Mouse (Mus musculus): Measurements from ENCODE around the gene Svs5. TPM values are rescaled to one million over a fixed set of nuclear protein-coding genes. Genes with fewer than 3 reads are reported as not detected.

The Svs5 gene
- total and polyA plus RNA-seq, 3 experiments = not detected

DNA sequence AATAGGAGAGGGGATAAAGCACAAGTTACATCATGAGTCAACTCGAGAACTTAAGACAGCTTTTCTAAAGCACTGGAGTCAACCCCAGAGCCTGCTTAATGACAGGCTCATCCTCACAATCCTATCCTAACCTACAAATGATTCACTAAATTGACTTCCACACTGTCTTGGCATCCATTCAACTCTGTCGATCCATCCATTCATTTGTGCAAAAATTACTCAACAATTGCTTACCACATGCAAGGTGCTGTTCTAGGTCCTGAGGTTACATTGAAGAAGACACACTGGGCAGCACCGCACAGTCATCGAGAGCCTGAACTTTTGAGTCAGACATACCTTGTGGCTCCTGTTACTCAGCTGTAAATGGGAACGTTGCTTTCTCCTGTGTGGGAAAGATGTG, 26.5 kb downstream of the Svs5 start:
- H3K4me3 ChIP-seq = no peak overlapping the region
- no peaks in the 10 kb centered on the region for H3K36me3 ChIP-seq (ENCODE audit: control insufficient read depth, insufficient read depth, low read length)
- H3K79me2 ChIP-seq (replicated peaks; ENCODE audit: control insufficient read depth, insufficient read depth, low read length) = no peaks in the 10 kb centered on the region
- no peak overlapping the region for H3K27ac ChIP-seq
- H3K27me3 ChIP-seq (ENCODE audit: control insufficient read depth, insufficient read depth, low read length) = 0 out of 2 replicates have a peak, but pooled peaks cover 3% of the 10 kb centered on the region
- no peak overlapping the region for H3K9ac ChIP-seq (ENCODE audit: low read depth, low read length)
- no peak for TF ChIP-seq CTCF (IDR thresholded peaks at IDR 0.05)
- no peak for TF ChIP-seq POLR2A (IDR thresholded peaks at IDR 0.05; ENCODE audit: insufficient read depth, low read depth, low read length)
- no peak for TF ChIP-seq EP300 (IDR thresholded peaks at IDR 0.05; ENCODE audit: insufficient read depth, low read depth, low read length)
- DNase-seq = no peak
- 75% methylated on average over 5 of the region's 5 CpGs for WGBS
- H3K4me1 ChIP-seq (ENCODE audit: control insufficient read depth, insufficient read depth, low read length) = no peaks in the 10 kb centered on the region
- intact Hi-C loops (cut with DNase I) = no loop called here

DNA sequence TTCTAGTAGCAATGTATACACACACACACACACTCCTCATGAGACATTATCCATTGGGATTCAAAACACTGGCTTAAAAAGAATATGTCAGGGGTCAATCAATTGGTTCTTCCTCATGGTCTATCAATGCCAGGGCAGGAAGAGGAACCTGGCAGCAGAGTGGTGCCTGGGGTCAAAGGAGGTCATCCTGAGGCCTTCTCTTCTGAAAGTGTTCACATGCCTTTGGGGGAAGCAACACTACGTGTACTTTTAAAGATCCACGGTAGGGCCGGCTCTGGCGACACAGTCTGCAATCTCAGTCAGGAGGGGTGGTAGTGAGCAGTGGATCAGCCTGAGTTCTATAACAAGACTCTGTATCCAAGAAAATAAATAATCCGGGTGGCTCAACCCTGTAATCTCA, 27.1 kb downstream of the Svs5 start:
- DNase-seq = no peak
- H3K36me3 ChIP-seq (ENCODE audit: control insufficient read depth, insufficient read depth, low read length) = no peaks in the 10 kb centered on the region
- 0 out of 2 replicates have a peak, but pooled peaks cover 3% of the 10 kb centered on the region for H3K27me3 ChIP-seq (ENCODE audit: control insufficient read depth, insufficient read depth, low read length)
- no peaks in the 10 kb centered on the region for H3K79me2 ChIP-seq (replicated peaks; ENCODE audit: control insufficient read depth, insufficient read depth, low read length)
- H3K27ac ChIP-seq = no peak overlapping the region
- H3K9ac ChIP-seq (ENCODE audit: low read depth, low read length) = no peak overlapping the region
- TF ChIP-seq EP300 (IDR thresholded peaks at IDR 0.05; ENCODE audit: insufficient read depth, low read depth, low read length) (no peak), POLR2A (IDR thresholded peaks at IDR 0.05; ENCODE audit: insufficient read depth, low read depth, low read length) (no peak), CTCF (IDR thresholded peaks at IDR 0.05) (no peak)
- no peaks in the 10 kb centered on the region for H3K4me1 ChIP-seq (ENCODE audit: control insufficient read depth, insufficient read depth, low read length)
- 71% methylated on average over 5 of the region's 5 CpGs for WGBS
- H3K4me3 ChIP-seq = no peak overlapping the region
- intact Hi-C loops (cut with DNase I) = no loop called here

DNA sequence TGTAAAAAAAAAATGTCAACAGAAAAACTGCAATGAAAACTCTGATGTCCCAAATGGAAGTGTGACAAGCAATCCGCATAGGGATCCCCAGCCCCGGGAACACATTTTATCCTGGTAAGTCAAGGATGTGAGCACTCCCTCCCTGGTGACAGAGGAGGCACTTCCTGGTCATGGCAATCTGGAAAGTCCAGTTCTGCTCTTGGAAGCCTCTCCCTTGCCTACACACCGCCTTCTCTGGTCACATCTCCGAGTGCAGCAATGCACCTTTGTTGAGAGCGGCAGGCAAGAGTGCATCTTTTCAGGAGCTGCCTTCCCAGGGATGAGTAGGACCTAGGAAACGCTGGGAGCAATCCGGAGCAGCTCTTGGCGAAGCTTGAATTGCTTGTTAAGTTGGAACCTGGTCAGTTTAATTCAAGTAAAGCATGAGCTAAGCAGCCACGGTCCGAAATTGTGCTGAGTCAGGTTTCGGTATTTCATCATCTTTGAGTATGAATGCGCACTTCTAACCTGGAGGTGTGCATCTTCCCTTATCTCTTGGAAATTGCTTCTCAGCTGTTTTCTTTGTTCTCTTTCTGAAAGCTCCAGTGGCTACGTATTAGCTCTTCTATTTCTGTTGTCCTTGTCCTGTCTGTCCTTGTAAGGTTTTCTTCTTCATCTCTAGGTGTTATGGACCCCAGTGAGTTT, 28.6 kb downstream of the Svs5 start:
- Histone ChIP-seq H3K27ac (no peak overlapping the region), H3K79me2 (replicated peaks; ENCODE audit: control insufficient read depth, insufficient read depth, low read length) (no peaks in the 10 kb centered on the region), H3K27me3 (ENCODE audit: control insufficient read depth, insufficient read depth, low read length) (0 out of 2 replicates have a peak, but pooled peaks cover 3% of the 10 kb centered on the region), H3K4me1 (ENCODE audit: control insufficient read depth, insufficient read depth, low read length) (no peaks in the 10 kb centered on the region), H3K4me3 (no peak overlapping the region), H3K9ac (ENCODE audit: low read depth, low read length) (no peak overlapping the region), H3K36me3 (ENCODE audit: control insufficient read depth, insufficient read depth, low read length) (no peaks in the 10 kb centered on the region)
- TF ChIP-seq CTCF (IDR thresholded peaks at IDR 0.05) (no peak), EP300 (IDR thresholded peaks at IDR 0.05; ENCODE audit: insufficient read depth, low read depth, low read length) (no peak), POLR2A (IDR thresholded peaks at IDR 0.05; ENCODE audit: insufficient read depth, low read depth, low read length) (no peak)
- intact Hi-C loops (cut with DNase I) = no loop called here
- 36% methylated on average over 13 of the region's 13 CpGs for WGBS
- DNase-seq = no peak

DNA sequence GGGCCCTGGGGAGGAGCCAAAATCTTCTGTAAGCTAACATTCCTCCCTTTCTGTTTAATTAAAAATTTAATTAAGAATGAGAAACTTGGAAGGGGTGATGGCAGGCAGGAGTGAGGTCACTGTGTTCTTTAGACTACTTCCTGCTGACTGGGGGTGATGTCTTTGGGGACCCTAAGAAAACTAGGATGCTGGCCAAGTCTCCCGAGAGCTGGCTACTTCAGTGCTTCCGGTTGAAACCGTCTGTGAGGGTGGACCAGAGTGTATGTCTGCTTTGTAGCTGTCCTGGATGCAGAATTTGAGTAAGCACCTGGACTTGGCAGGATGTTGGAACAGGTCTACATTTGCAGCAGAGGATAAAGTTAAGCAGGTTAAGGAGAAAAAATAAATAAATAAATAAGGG, 34.4 kb downstream of the Svs5 start:
- no peak for TF ChIP-seq EP300 (IDR thresholded peaks at IDR 0.05; ENCODE audit: insufficient read depth, low read depth, low read length)
- no peak for TF ChIP-seq POLR2A (IDR thresholded peaks at IDR 0.05; ENCODE audit: insufficient read depth, low read depth, low read length)
- H3K4me3 ChIP-seq = no peak overlapping the region
- H3K36me3 ChIP-seq (ENCODE audit: control insufficient read depth, insufficient read depth, low read length) = no peaks in the 10 kb centered on the region
- 21% methylated on average over 3 of the region's 3 CpGs for WGBS
- no peak overlapping the region for H3K27ac ChIP-seq
- intact Hi-C loops (cut with DNase I) = no loop called here
- DNase-seq = no peak
- H3K27me3 ChIP-seq (ENCODE audit: control insufficient read depth, insufficient read depth, low read length) = 0 out of 2 replicates have a peak, but pooled peaks cover 1% of the 10 kb centered on the region
- no peaks in the 10 kb centered on the region for H3K79me2 ChIP-seq (replicated peaks; ENCODE audit: control insufficient read depth, insufficient read depth, low read length)
- H3K9ac ChIP-seq (ENCODE audit: low read depth, low read length) = no peak overlapping the region
- H3K4me1 ChIP-seq (ENCODE audit: control insufficient read depth, insufficient read depth, low read length) = no peaks in the 10 kb centered on the region

DNA sequence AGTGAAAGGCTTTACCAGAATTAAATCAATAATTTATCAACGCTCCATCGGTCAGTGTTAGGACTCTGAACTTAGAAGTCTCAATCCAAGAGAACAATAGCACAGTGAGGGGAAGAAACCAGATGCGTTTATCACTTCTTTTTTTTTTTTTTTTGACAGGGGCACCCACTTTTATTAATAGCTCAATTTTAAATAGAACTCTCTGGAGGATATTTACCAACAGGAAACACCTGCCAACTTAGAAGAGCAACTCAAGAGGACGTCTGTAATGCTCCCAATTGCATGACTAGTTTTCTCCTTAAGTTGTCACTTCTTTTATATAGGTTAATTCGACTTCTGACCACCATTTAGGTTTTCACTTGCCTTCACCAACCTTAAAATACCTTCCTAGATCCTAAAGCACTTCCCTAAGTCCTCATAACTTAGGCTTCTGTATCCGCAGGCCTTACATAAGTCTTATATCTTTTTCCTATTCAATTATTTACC, 36.1 kb downstream of the Svs5 start:
- H3K9ac ChIP-seq (ENCODE audit: low read depth, low read length) = no peak overlapping the region
- no peaks in the 10 kb centered on the region for H3K79me2 ChIP-seq (replicated peaks; ENCODE audit: control insufficient read depth, insufficient read depth, low read length)
- 62% methylated on average over 6 of the region's 6 CpGs for WGBS
- no peak overlapping the region for H3K4me3 ChIP-seq
- intact Hi-C loops (cut with DNase I) = no loop called here
- TF ChIP-seq POLR2A (IDR thresholded peaks at IDR 0.05; ENCODE audit: insufficient read depth, low read depth, low read length) (no peak), CTCF (IDR thresholded peaks at IDR 0.05) (no peak), EP300 (IDR thresholded peaks at IDR 0.05; ENCODE audit: insufficient read depth, low read depth, low read length) (no peak)
- no peak for DNase-seq
- H3K36me3 ChIP-seq (ENCODE audit: control insufficient read depth, insufficient read depth, low read length) = no peaks in the 10 kb centered on the region
- no peak overlapping the region for H3K27ac ChIP-seq
- H3K4me1 ChIP-seq (ENCODE audit: control insufficient read depth, insufficient read depth, low read length) = no peaks in the 10 kb centered on the region
- H3K27me3 ChIP-seq (ENCODE audit: control insufficient read depth, insufficient read depth, low read length) = no peaks in the 10 kb centered on the region

DNA sequence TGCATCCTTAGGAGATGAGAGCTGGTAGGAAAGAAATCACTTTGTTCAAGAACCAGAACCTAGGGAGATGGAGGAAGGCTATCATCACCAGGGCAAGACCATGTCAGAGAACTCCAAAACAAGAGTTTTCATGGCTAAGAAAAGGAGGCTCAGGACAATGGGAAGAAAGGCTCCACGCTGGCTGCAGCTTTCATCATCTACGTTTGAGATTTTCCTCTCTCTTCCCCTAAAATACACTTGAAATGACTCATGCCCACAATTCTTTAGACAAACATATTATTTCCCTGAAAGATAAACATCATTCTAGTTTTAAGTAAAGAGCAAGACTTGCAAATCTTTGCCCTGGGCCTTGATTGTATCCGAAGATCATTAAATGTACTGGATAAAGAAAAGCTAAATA, 38.8 kb downstream of the Svs5 start:
- TF ChIP-seq CTCF (IDR thresholded peaks at IDR 0.05) (no peak), POLR2A (IDR thresholded peaks at IDR 0.05; ENCODE audit: insufficient read depth, low read depth, low read length) (no peak), EP300 (IDR thresholded peaks at IDR 0.05; ENCODE audit: insufficient read depth, low read depth, low read length) (no peak)
- Histone ChIP-seq H3K36me3 (ENCODE audit: control insufficient read depth, insufficient read depth, low read length) (no peaks in the 10 kb centered on the region), H3K9ac (ENCODE audit: low read depth, low read length) (no peak overlapping the region), H3K27ac (no peak overlapping the region), H3K4me3 (no peak overlapping the region), H3K4me1 (ENCODE audit: control insufficient read depth, insufficient read depth, low read length) (no peaks in the 10 kb centered on the region), H3K27me3 (ENCODE audit: control insufficient read depth, insufficient read depth, low read length) (no peaks in the 10 kb centered on the region), H3K79me2 (replicated peaks; ENCODE audit: control insufficient read depth, insufficient read depth, low read length) (no peaks in the 10 kb centered on the region)
- 73% methylated on average over 3 of the region's 3 CpGs for WGBS
- no peak for DNase-seq
- intact Hi-C loops (cut with DNase I) = no loop called here
